Mouse (Mus musculus): ENCODE data around the gene Galnt17. TPM values are rescaled to one million over a fixed set of nuclear protein-coding genes. Genes with fewer than 3 reads are reported as not detected.

Gene Galnt17
- polyA plus RNA-seq, 1 experiment from 2014 or later, result 1.2 TPM

DNA sequence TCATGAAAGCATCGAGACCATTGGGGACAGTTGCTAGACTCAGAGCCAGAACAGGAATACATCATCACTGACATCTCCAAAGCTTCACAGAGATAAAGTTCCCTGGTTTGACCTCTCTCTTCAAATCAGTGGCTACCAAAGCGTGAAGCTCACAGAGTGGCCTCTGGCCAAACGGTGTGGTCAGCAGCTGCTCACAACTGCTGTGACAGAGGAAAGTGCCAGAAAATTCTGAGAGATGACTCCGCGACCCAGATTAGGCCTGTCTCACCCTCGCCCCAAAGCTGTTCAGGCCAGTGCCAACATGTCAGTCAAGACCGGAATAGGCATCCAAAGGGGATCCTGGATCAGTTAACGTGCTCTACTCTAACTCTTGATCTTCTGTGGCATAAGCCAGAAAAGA is 74.5 kb downstream of the Galnt17 start:
- Histone ChIP-seq H3K4me1 (no peaks in the 10 kb centered on the region), H3K27me3 (ENCODE audit: low read depth, poor library complexity, severe bottlenecking) (no peaks in the 10 kb centered on the region), H3K4me3 (no peak overlapping the region), H3K9me3 (replicated peaks) (no peaks in the 10 kb centered on the region), H3K36me3 (no peaks in the 10 kb centered on the region), H3K27ac (replicated peaks) (no peak overlapping the region)
- WGBS, result 91% methylated on average over 8 of the region's 8 CpGs
- DNase-seq (ENCODE audit: low spot score), result no peak

GRCm38 (mm10) chr5:131231060-131231459 is 77.2 kb downstream of the Galnt17 start:
- Histone ChIP-seq H3K4me3 (no peak overlapping the region), H3K9me3 (replicated peaks) (no peaks in the 10 kb centered on the region), H3K27ac (replicated peaks) (no peak overlapping the region), H3K4me1 (no peaks in the 10 kb centered on the region), H3K36me3 (no peaks in the 10 kb centered on the region), H3K27me3 (ENCODE audit: low read depth, poor library complexity, severe bottlenecking) (no peaks in the 10 kb centered on the region)
- 80% methylated on average over 11 of the region's 11 CpGs for WGBS
- DNase-seq (ENCODE audit: low spot score), result no peak

- 79% methylated on average over 10 of the region's 10 CpGs for WGBS
- no peak for DNase-seq (ENCODE audit: low spot score)
- Histone ChIP-seq H3K27ac (replicated peaks) (no peak overlapping the region), H3K27me3 (ENCODE audit: low read depth, poor library complexity, severe bottlenecking) (no peaks in the 10 kb centered on the region), H3K4me3 (no peak overlapping the region), H3K4me1 (no peaks in the 10 kb centered on the region), H3K36me3 (no peaks in the 10 kb centered on the region), H3K9me3 (replicated peaks) (no peaks in the 10 kb centered on the region)
These were observed 78.6 kb downstream of the Galnt17 start for GRCm38 (mm10) chr5:131229744-131230143.

DNA sequence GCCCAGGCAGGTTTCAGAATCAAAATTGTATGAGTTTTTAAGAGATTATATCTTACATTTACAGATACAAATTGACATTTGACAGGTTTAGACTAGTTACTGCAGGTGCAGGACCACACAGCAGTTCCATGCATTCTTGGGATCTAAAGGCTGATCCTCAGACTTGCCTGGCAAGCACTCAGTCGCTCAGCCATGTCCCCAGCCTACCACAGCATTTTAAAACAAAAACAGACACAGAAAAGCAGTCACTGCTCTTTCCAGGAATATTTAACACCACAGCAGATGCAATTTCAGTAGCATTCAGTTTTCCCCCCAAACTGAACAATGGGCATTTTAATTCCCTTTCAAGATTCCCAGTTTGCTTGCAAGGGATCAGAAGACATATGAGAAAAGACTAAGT is 84.9 kb downstream of the Galnt17 start:
- WGBS, result 71% methylated on average over 1 of the region's 1 CpGs
- H3K27ac ChIP-seq (replicated peaks), result no peak overlapping the region
- H3K9me3 ChIP-seq (replicated peaks), result no peaks in the 10 kb centered on the region

GRCm38 (mm10) chr5:131222498-131223244 is 85.6 kb downstream of the Galnt17 start:
- H3K4me3 ChIP-seq, result no peak overlapping the region

More for the DNA sequence above, 84.9 kb downstream of the Galnt17 start:
- Histone ChIP-seq H3K4me3 (no peak overlapping the region), H3K27me3 (ENCODE audit: low read depth, poor library complexity, severe bottlenecking) (no peaks in the 10 kb centered on the region), H3K4me1 (no peaks in the 10 kb centered on the region), H3K36me3 (no peaks in the 10 kb centered on the region)
- DNase-seq (ENCODE audit: low spot score), result no peak

GRCm38 (mm10) chr5:131218221-131218620 is 90.1 kb downstream of the Galnt17 start:
- Histone ChIP-seq H3K4me1 (no peaks in the 10 kb centered on the region), H3K27me3 (ENCODE audit: low read depth, poor library complexity, severe bottlenecking) (no peaks in the 10 kb centered on the region)
- 85% methylated on average over 3 of the region's 3 CpGs for WGBS

More at GRCm38 (mm10) chr5:131222498-131223244, 85.6 kb downstream of the Galnt17 start:
- Histone ChIP-seq H3K9me3 (replicated peaks) (no peaks in the 10 kb centered on the region; the same call in 1 of the 2 replicates), H3K27me3 (ENCODE audit: low read depth, poor library complexity, severe bottlenecking) (no peaks in the 10 kb centered on the region), H3K4me1 (no peaks in the 10 kb centered on the region), H3K36me3 (no peaks in the 10 kb centered on the region), H3K27ac (replicated peaks) (no peak overlapping the region)
- DNase-seq (ENCODE audit: low spot score), result no peak
- WGBS, result 89% methylated on average over 10 of the region's 10 CpGs

GRCm38 (mm10) chr5:131211618-131212017 is 96.7 kb downstream of the Galnt17 start:
- Histone ChIP-seq H3K9me3 (replicated peaks) (no peaks in the 10 kb centered on the region), H3K4me3 (no peak overlapping the region), H3K27me3 (ENCODE audit: low read depth, poor library complexity, severe bottlenecking) (no peaks in the 10 kb centered on the region), H3K27ac (replicated peaks) (no peak overlapping the region), H3K4me1 (peaks cover 6% of the 10 kb centered on the region; the same call in 1 of the 2 replicates), H3K36me3 (no peaks in the 10 kb centered on the region)
- no peak for DNase-seq (ENCODE audit: low spot score)
- WGBS, result 64% methylated on average over 3 of the region's 3 CpGs

More at GRCm38 (mm10) chr5:131218221-131218620, 90.1 kb downstream of the Galnt17 start:
- H3K27ac ChIP-seq (replicated peaks), result no peak overlapping the region
- no peaks in the 10 kb centered on the region for H3K36me3 ChIP-seq
- DNase-seq (ENCODE audit: low spot score), result no peak
- H3K9me3 ChIP-seq (replicated peaks), result no peaks in the 10 kb centered on the region; the same call in 1 of the 2 replicates
- H3K4me3 ChIP-seq, result no peak overlapping the region

DNA sequence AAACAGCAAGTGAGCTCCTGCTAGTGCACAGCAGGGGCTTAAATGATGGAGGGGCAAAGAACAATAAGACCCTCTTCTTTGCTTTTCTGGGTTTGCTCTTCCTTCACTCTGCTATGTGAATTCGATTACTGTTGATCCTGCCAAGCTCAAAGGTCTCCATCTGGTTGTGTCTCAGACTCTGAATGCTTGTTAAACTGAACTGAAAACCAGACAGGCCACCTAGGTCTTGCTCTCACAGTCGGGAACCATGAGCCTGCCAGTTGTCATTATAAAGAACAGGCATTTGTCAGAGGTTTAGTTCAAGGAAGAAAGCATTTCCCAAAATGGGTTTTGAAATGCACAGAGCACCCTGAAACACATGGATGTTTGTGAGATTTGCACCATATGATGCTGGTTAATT is 107.2 kb downstream of the Galnt17 start:
- Histone ChIP-seq H3K4me1 (no peaks in the 10 kb centered on the region), H3K36me3 (no peaks in the 10 kb centered on the region), H3K4me3 (no peak overlapping the region), H3K27me3 (ENCODE audit: low read depth, poor library complexity, severe bottlenecking) (no peaks in the 10 kb centered on the region), H3K9me3 (replicated peaks) (no peaks in the 10 kb centered on the region), H3K27ac (replicated peaks) (no peak overlapping the region)
- no peak for DNase-seq (ENCODE audit: low spot score)
- WGBS, result 64% methylated on average over 2 of the region's 2 CpGs

DNA sequence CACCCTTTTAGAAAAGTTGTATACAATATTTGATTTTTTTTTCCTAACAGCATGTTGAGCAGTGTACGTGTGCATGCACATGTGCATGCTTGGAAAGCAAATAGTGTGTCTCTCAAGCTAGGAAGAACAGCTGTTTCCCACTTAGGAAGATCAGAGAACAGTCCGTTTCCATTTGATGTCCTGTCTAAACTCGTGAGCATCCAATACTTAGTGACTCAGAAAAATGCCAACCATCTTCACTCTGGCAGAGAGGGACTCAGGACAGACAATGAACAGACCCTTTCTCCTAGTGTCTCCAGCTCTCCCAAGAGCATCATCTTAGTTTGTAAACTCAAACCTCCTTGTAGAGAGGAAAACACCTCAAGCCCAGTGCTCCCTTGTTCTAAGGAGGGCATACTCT is 116.0 kb downstream of the Galnt17 start:
- Histone ChIP-seq H3K27ac (replicated peaks) (no peak overlapping the region), H3K27me3 (ENCODE audit: low read depth, poor library complexity, severe bottlenecking) (no peaks in the 10 kb centered on the region), H3K9me3 (replicated peaks) (no peaks in the 10 kb centered on the region), H3K36me3 (no peaks in the 10 kb centered on the region), H3K4me3 (no peak overlapping the region), H3K4me1 (no peaks in the 10 kb centered on the region)
- no peak for DNase-seq (ENCODE audit: low spot score)
- WGBS, result 91% methylated on average over 3 of the region's 3 CpGs

DNA sequence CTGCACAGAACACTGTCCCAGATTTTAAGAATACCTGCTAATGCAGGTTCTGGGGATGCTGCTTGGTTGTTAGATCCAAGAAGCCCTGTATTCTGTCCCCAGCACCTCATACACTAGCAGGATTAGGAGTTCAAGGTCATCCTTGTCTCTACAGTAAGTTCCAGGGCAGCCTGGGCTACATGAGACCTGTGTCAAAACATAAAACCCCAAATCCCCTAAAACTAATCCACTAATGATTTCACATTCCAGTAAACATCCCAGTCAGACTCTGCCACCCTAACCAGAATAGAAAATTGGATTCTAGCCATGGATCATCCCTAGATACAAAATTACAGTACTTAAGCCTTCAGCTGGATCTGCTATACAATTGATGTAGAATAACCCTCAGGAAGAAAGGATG is 123.7 kb downstream of the Galnt17 start:
- Histone ChIP-seq H3K27me3 (ENCODE audit: low read depth, poor library complexity, severe bottlenecking) (no peaks in the 10 kb centered on the region), H3K4me1 (no peaks in the 10 kb centered on the region), H3K4me3 (no peak overlapping the region), H3K36me3 (no peaks in the 10 kb centered on the region), H3K9me3 (replicated peaks) (no peaks in the 10 kb centered on the region), H3K27ac (replicated peaks) (no peak overlapping the region)
- DNase-seq (ENCODE audit: low spot score), result no peak

DNA sequence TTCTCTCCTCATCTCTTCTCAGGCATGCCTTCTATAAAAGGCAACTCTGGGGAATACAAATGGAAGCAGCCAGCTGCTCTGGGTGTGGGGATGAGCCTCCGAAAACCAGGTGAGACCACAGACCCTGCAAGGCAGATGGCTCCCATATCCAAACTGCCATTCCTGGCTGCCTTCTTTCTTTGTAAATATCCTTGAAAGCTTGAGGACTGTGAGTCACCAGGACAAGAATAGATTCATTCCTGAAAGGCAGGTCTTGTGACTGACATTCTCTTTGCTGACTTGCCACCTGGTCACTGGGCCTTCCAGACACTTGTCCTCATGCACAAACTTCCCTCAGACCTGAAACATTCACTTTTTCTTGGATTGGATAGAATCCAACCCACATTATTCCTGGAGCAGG is 127.1 kb downstream of the Galnt17 start:
- H3K9me3 ChIP-seq (replicated peaks), result no peaks in the 10 kb centered on the region
- peaks cover 19% of the 10 kb centered on the region for H3K4me1 ChIP-seq
- DNase-seq (ENCODE audit: low spot score), result no peak
- H3K36me3 ChIP-seq, result no peaks in the 10 kb centered on the region
- no peak overlapping the region for H3K4me3 ChIP-seq
- 86% methylated on average over 1 of the region's 1 CpGs for WGBS
- H3K27ac ChIP-seq (replicated peaks), result no peak overlapping the region
- no peaks in the 10 kb centered on the region for H3K27me3 ChIP-seq (ENCODE audit: low read depth, poor library complexity, severe bottlenecking)

DNA sequence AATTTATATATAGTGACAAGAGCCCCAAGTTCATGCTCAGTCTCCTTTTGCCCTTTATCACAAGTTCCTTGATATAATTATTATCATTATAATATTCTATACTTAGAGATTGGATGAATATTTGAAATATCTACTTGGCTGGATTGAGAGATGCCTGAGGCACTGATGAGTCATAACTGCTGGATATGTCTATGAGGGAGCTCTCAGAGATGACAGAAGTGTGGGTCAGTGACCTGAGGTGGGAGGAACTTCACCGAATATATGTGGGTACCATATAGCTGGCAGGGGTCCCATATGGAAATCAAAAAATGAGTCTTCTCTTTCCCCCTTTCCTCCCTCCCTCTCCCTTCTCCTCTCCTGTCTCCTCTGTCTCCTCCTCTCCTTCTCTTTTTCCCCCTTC is 127.5 kb downstream of the Galnt17 start:
- no peak for DNase-seq (ENCODE audit: low spot score)
- Histone ChIP-seq H3K36me3 (no peaks in the 10 kb centered on the region), H3K27me3 (ENCODE audit: low read depth, poor library complexity, severe bottlenecking) (no peaks in the 10 kb centered on the region), H3K4me1 (peaks cover 19% of the 10 kb centered on the region), H3K9me3 (replicated peaks) (no peaks in the 10 kb centered on the region), H3K4me3 (no peak overlapping the region), H3K27ac (replicated peaks) (no peak overlapping the region)
- WGBS, result 93% methylated on average over 1 of the region's 1 CpGs

DNA sequence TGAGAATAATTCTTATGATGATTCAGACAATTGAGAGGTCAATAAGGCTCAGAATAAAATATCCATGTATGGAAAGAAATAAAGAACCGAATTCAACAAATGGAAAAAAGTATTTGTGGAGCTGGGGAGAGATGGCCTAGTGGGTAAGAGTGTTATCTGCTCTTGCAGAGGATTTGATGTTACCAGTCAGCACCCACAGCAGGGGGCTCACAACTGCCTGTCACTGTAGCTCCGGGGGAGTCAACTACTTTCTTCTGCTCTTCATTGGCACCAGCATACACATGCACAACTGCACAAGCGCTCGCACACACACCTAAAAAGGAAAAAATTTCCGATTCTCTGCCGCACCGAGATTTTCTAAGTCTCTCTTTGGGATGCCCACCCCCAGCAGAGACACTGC is 130.4 kb downstream of the Galnt17 start:
- H3K4me1 ChIP-seq, result peaks cover 19% of the 10 kb centered on the region
- no peak for DNase-seq (ENCODE audit: low spot score)
- no peak overlapping the region for H3K4me3 ChIP-seq
- H3K36me3 ChIP-seq, result no peaks in the 10 kb centered on the region
- WGBS, result 56% methylated on average over 7 of the region's 7 CpGs
- H3K27me3 ChIP-seq (ENCODE audit: low read depth, poor library complexity, severe bottlenecking), result no peaks in the 10 kb centered on the region
- no peak overlapping the region; the same call in 1 of the 2 replicates for H3K27ac ChIP-seq (replicated peaks)
- H3K9me3 ChIP-seq (replicated peaks), result no peaks in the 10 kb centered on the region

Measured in midbrain, embryonic 10.5 days (tissue).